Mouse (Mus musculus): Measurements from ENCODE around the gene Prss8.
"Not testable (repeated sequence)": the region's sequence is repeated elsewhere in the genome, so short reads cannot be mapped to it uniquely, and the experiment has no call there.

The Prss8 gene

DNA sequence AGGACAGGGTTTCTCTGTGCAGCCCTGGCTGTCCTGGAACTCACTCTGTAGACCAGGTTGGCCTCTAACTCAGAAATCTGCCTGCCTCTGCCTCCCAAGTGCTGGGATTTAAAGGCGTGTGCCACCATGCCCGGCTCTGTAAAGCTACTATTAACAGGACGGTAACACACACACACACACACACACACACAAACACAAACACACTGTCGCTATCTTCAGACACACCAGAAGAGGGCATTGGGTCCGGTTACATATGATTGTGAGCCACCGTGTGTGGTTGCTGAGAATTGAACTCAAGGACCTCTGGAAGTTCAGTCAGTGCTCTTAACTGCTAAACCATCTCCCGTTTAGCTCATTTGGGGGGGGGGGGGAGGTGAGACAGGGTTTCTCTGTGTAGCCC lies 34.0 kb downstream of the Prss8 start:
- DNase-seq (ENCODE audit: low spot score) = not testable (repeated sequence)

- peak; percentile 91 for DNase-seq (ENCODE audit: low spot score)
Observed at GRCm38 (mm10) chr7:127895442-127895841, 34.5 kb downstream of the Prss8 start, which contains the start of the genes Gm21974 and Vkorc1. Gene Gm21974, minus strand, starts transcription at chr7:127895454. Gene Vkorc1, minus strand, starts transcription at chr7:127895617.

DNA sequence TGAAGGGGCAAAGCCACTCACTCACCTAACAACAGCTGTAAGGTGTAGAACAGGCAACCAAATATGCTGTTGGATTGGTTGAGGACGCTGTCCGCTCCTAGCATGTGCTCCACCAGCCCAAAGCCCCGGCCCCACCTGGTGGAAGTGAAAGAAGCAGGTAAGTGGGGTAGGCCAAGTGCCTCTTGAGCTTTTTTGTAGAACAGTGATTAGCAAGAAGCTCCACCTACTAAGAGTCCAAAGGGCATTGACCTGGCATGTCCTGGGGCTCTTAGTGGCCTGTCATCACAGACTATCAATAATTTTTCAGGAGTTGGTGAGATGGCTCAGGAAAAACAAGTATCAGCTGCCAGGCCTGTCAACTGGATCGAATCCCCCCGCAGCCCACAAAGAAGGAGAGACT lies 35.4 kb downstream of the Prss8 start:
- DNase-seq (ENCODE audit: low spot score) = no peak

GRCm38 (mm10) chr7:127890798-127891197 lies 39.1 kb downstream of the Prss8 start, which contains the start of gene Prss53:
Gene Prss53, minus strand, starts transcription at chr7:127890970.
- DNase-seq (ENCODE audit: low spot score) = no peak

DNA sequence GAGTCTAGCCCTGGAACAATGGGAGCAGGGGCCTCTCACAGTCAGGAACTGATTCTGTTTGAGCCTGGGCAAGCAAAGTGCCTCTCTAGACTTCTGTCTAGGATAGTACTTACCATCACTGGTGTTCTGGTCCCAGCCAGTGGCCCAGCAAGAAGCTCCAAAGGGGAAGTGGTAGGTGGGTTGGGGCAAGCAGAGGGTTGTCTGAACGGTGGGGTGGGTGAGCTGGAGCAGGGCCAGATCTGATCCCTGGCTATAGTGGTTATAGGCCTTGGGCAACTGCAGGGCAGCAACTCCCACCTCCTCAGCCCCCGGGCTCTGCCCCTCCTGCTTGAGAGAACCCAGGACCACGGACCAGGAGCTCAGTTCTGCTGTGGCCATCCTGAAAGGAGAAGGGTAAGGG lies 41.1 kb downstream of the Prss8 start:
- no peak for DNase-seq (ENCODE audit: low spot score)

- no peak for DNase-seq (ENCODE audit: low spot score)
Observed at GRCm38 (mm10) chr7:127887781-127888180, 42.1 kb downstream of the Prss8 start.

DNA sequence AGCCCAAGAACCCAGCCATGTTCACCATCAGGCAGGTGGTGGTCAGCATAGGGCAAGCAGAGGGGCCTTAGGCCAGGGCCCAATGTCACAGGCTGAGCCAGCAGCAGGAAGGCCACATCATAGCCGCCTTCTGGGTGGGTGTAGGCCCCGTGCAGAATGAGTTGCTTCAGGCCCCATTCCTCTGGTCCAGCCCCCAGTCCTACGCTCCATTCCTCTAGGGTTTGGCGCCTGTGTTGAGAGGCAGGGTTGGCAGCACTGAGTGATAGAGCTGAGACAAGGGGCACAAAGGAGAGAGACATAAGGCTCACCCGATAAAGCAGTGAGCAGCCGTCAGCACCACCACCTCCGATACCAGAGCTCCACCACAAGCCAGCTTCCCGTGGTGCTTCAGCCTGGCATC lies 42.7 kb downstream of the Prss8 start:
- DNase-seq (ENCODE audit: low spot score) = no peak

DNA sequence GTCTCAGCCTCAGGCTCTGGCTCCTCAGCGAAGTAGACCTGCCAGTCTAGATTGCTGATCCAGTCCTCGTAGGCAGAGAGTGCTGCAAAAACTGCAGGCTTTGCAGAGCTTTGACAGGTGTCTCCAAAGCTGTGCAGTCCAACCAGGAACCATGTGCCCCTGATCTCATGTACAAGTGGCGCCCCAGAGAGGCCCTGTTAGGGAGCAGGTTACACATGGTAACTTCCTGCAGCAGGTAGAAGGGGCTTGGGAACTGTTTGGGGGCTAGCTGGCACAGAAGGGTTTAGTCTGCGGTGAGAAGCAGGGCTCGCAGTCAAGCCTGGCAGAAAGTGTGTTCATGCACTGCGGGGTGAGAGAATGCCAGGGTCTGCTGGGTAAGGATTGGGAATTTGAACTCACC lies 43.4 kb downstream of the Prss8 start:
- DNase-seq (ENCODE audit: low spot score) = no peak

GRCm38 (mm10) chr7:127885951-127886350 lies 44.0 kb downstream of the Prss8 start:
- no peak for DNase-seq (ENCODE audit: low spot score)

GRCm38 (mm10) chr7:127880431-127880830 lies 49.5 kb downstream of the Prss8 start:
- DNase-seq (ENCODE audit: low spot score) = no peak

DNA sequence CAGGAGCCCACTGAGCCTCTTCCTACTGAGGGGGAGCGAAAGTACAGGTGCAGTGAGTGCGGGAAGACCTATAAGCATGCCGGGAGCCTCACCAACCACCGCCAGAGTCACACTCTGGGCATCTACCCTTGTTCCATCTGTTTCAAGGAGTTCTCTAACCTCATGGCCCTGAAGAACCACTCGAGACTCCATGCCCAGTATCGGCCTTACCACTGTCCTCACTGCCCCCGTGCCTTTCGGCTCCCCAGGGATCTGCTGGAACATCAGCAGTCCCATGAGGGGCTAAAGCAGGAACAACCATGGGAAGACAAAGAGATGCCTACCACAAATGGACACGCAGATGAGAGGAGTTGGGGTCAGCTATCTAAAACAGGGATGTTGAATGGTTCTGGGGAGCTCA lies 50.6 kb downstream of the Prss8 start:
- no peak for DNase-seq (ENCODE audit: low spot score)

GRCm38 (mm10) chr7:127876467-127877348 lies 53.2 kb downstream of the Prss8 start, which contains the start of gene Zfp668:
Gene Zfp668, minus strand, starts transcription at chr7:127876828.
- peak; percentile 90 for DNase-seq (ENCODE audit: low spot score)

DNA sequence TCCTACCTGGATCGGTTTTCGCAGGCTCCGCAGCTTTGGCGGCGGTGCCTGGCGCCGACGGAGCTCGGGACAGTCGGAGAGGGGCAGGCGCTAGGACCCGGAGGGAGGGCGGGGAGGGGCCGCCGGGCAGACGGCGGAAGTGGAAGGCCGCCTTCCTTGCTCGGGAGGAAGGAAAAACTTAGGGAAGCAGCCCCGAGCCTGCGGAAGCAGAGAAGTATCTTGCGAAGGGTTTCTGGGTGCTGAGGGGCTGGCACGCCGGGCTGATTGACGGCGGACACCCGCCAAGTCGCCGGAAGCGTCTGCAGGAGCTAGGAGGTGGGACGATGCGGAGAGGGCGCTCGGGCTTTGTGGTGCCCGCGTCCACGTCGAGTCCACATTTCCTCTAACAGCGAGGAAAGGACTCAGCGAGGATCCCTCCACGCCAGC lies 53.9 kb downstream of the Prss8 start, which contains the start of gene Zfp646:
Zfp646 (plus strand) TSS at position 181 of the 426 bp plus-strand sequence.
- peak; percentile 78 for DNase-seq (ENCODE audit: low spot score)
